Mouse (Mus musculus): ENCODE data around the gene Gemin5.
"Not testable (repeated sequence)": the region's sequence is repeated elsewhere in the genome, so short reads cannot be mapped to it uniquely, and the experiment has no call there.

Gemin5 gene

DNA sequence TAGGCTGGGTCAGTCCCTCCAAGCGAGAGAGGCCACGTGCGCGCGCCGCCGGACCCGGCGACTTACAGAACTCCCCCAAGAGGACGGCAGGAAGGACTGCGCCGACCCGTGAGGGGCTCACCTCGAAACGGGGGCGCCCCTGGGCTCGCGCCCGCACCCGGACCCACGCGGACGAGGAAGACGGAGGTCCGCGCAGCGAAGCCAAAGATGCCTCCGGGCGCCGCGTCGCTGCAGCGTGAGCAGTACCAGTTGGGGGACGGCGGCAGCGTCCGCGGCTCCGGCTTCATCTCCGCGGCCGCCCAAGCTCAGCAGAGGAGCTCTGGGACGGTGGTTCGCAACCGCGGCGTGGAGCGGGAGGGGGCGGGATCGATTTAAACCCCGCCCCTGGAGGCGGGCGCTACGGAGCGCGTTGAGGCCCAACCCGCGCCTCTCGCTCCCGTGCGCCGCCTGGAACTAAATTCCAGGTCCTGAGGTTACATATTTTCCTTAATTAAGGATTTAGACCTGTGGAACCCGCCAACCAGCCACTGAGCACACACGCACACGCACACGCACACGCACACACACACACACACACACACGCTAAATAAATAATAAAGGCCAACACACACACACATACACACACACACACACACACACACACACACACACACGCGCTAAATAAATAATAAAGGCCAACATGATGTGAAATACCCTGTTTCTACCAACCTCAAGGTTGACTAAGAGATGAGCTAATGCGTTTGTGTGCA, at the start of gene Gemin5:
Gene Gemin5 (minus strand): TSS at position 373 of the 749 bp plus-strand sequence.
- peaks cover 41% of the 10 kb centered on the region for H3K36me3 ChIP-seq (ENCODE audit: insufficient read depth, low read length)
- peaks cover 36% of the 10 kb centered on the region for H3K4me1 ChIP-seq (replicated peaks; ENCODE audit: low read depth, low read length)
- TF ChIP-seq CTCF (conservative IDR thresholded peaks at IDR 0.05; ENCODE audit: low read length) (no peak), POU5F1 (IDR thresholded peaks at IDR 0.05; ENCODE audit: borderline replicate concordance, low read length) (no peak), NANOG (IDR thresholded peaks at IDR 0.05; ENCODE audit: borderline replicate concordance, low read length) (no peak)
- peak within 1 kb of the TSS; percentile 99 for H3K4me3 ChIP-seq (replicated peaks; ENCODE audit: low read length)
- H3K27me3 ChIP-seq (ENCODE audit: insufficient read depth, low read length), result no peaks in the 10 kb centered on the region
- H3K9me3 ChIP-seq (ENCODE audit: low read length), result no peaks in the 10 kb centered on the region

DNA sequence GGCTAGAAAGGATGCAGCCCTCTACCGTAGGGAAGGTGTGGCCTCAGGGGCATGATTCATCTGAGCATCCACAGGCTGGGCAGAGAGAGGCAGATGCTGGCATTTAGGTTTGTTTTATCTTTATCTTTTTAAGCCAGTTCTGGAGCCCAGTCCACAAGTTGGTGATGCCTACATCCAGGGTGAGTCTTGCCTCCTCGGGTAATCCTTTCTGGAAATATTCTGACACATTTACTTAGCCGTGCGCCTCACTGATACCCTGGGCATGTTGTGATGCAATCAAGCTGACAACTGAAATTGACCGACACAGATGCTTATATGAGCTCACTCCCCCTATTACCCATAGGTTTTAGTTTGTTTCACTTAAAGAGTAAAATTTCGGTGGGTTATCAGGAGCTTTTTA, 48.5 kb upstream of the Gemin5 start:
- no peaks in the 10 kb centered on the region for H3K9me3 ChIP-seq (ENCODE audit: low read length)
- H3K4me3 ChIP-seq (replicated peaks; ENCODE audit: low read length), result no peak overlapping the region
- TF ChIP-seq POU5F1 (IDR thresholded peaks at IDR 0.05; ENCODE audit: borderline replicate concordance, low read length) (no peak), NANOG (IDR thresholded peaks at IDR 0.05; ENCODE audit: borderline replicate concordance, low read length) (no peak), CTCF (conservative IDR thresholded peaks at IDR 0.05; ENCODE audit: low read length) (no peak)
- H3K36me3 ChIP-seq (ENCODE audit: insufficient read depth, low read length), result no peaks in the 10 kb centered on the region
- peaks cover 59% of the 10 kb centered on the region for H3K27me3 ChIP-seq (ENCODE audit: insufficient read depth, low read length)
- peaks cover 38% of the 10 kb centered on the region for H3K4me1 ChIP-seq (replicated peaks; ENCODE audit: low read depth, low read length)

DNA sequence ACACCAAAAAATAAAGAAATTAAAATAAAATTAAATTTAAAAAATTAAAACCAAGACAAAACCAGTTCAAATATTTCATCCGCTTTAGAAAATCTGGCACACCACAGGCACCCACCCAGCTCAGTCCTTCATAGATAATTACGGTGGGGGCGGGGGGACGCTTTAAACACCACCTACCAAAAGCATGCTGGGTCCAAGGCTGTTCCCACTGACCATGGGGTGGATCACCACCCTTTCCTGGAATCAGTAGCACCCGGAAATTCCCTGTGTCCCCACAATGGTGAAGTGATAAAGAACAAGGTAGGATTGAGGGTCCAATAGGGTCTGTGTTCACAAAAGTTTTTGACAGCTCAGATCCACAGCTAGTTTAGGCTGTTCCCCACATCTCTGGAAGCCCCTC, 47.5 kb upstream of the Gemin5 start:
- Histone ChIP-seq H3K36me3 (ENCODE audit: insufficient read depth, low read length) (no peaks in the 10 kb centered on the region), H3K9me3 (ENCODE audit: low read length) (no peaks in the 10 kb centered on the region), H3K4me1 (replicated peaks; ENCODE audit: low read depth, low read length) (peaks cover 47% of the 10 kb centered on the region), H3K27me3 (ENCODE audit: insufficient read depth, low read length) (peaks cover 54% of the 10 kb centered on the region), H3K4me3 (replicated peaks; ENCODE audit: low read length) (no peak overlapping the region)
- TF ChIP-seq POU5F1 (IDR thresholded peaks at IDR 0.05; ENCODE audit: borderline replicate concordance, low read length) (no peak), CTCF (conservative IDR thresholded peaks at IDR 0.05; ENCODE audit: low read length) (no peak), NANOG (IDR thresholded peaks at IDR 0.05; ENCODE audit: borderline replicate concordance, low read length) (no peak)

DNA sequence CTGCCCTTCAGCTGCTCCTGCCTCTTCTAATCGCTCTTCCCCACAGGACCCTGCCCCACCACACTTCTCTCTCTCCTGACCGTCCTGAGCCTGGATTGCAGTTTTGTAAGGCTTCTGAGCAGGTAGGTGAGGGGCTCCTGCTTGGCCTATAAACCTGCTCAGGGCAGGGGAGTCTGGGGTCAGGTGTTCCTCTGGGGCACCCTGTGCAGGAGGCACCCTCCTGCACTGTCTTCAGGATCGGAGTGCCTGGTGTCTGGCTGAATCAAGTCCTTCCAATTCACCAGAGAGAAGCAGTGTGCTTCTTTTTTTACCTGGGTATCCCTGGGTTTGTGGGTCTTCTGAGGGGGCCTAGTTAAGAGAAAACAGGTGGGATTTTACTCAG, 46.7 kb upstream of the Gemin5 start:
- not testable (repeated sequence) for H3K9me3 ChIP-seq (ENCODE audit: low read length); H3K36me3 ChIP-seq (ENCODE audit: insufficient read depth, low read length); H3K4me3 ChIP-seq (replicated peaks; ENCODE audit: low read length)
- peaks cover 55% of the 10 kb centered on the region for H3K4me1 ChIP-seq (replicated peaks; ENCODE audit: low read depth, low read length)
- peaks cover 50% of the 10 kb centered on the region for H3K27me3 ChIP-seq (ENCODE audit: insufficient read depth, low read length)

DNA sequence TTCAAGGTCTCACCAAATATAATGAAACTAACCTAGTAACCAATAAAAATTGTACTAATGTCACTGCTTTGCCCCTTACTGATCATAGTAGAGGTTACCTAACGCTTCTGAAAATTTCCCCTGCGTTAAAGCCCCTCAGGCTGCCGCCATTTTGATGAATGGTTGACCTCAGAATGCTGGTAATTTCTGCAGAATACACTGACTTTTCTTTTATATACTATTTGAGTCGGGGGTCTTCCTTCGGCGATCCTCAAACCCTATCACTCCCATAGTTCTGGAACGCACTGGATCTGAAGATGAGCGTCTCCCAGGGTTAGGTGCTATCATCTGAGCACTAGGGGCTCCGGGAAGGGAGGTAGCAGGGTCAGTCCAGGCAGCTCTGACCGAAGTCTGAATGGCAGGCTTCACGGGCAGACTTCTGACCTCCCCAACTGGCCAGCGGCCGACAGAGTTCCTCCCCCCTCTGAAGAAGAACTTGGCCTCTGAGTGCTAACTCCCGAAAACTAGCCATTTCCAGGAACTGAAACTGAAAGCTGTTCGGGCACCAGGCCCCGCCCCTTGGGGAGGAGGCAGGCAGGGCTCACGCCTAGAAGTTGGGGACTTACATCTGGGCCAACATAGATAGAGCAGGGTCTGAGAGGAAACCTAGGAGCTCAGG, 46.2 kb upstream of the Gemin5 start:
- no peaks in the 10 kb centered on the region for H3K9me3 ChIP-seq (ENCODE audit: low read length)
- TF ChIP-seq NANOG (IDR thresholded peaks at IDR 0.05; ENCODE audit: borderline replicate concordance, low read length) (no peak), POU5F1 (IDR thresholded peaks at IDR 0.05; ENCODE audit: borderline replicate concordance, low read length) (no peak), CTCF (conservative IDR thresholded peaks at IDR 0.05; ENCODE audit: low read length) (no peak)
- peak overlapping the region; percentile 65 for H3K4me3 ChIP-seq (replicated peaks; ENCODE audit: low read length)
- H3K4me1 ChIP-seq (replicated peaks; ENCODE audit: low read depth, low read length), result peaks cover 55% of the 10 kb centered on the region
- no peaks in the 10 kb centered on the region for H3K36me3 ChIP-seq (ENCODE audit: insufficient read depth, low read length)
- H3K27me3 ChIP-seq (ENCODE audit: insufficient read depth, low read length), result peaks cover 52% of the 10 kb centered on the region

DNA sequence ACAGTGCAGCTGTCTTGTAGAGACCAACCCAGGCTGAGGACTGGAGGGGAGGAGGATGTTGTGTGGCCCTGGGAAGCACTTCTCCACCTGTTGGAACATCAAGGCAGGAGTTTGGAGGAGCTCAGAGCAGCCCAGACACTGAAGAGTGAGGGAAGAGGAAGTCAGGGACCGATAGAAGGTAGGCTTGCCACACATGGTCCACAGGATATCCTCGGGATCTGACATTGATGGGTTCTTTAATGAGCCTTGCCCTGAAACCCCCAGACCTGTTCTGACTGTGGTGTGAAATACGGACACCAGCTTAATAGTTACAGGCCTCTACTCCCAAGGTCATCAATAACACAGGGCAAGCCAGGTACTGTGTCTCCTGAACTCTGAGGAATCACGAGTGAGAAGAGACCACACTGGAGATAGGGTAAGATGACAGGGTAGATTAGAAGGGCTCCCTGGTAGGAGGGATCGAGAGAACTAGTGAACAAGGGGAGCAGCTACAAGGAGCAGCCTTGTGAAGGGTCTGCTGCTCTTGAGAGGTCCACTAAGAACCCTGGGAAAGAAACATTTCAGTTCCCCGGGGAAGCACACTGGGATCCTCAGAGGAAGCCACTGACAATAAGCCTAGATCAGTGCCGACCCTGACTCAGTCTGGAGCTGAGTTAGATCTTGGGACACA, 45.5 kb upstream of the Gemin5 start:
- Histone ChIP-seq H3K36me3 (ENCODE audit: insufficient read depth, low read length) (no peaks in the 10 kb centered on the region), H3K4me1 (replicated peaks; ENCODE audit: low read depth, low read length) (peaks cover 51% of the 10 kb centered on the region), H3K9me3 (ENCODE audit: low read length) (no peaks in the 10 kb centered on the region), H3K4me3 (replicated peaks; ENCODE audit: low read length) (peak overlapping the region; percentile 65; the same call in 1 of the 2 replicates), H3K27me3 (ENCODE audit: insufficient read depth, low read length) (peaks cover 53% of the 10 kb centered on the region)
- no peak for TF ChIP-seq POU5F1 (IDR thresholded peaks at IDR 0.05; ENCODE audit: borderline replicate concordance, low read length)
- no peak for TF ChIP-seq CTCF (conservative IDR thresholded peaks at IDR 0.05; ENCODE audit: low read length)
- no peak for TF ChIP-seq NANOG (IDR thresholded peaks at IDR 0.05; ENCODE audit: borderline replicate concordance, low read length)

DNA sequence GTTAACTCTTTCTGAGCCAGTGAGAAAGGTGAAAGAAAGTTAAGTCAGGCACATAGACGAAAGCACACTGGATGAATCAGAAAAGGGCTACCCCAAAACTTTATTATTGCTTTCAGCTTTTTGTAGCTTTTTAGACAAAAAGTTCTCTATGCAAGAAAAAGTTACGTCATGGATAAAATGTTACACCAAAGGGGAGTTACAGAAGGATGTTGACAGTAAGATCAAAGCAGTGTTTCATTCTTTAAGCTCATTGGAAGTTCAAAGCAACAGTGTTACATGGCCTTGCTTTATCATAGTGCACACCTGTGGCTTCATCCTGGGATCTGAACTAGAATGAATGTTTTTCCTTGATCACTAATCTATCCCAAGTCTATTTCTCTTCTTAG, 43.3 kb upstream of the Gemin5 start:
- H3K27me3 ChIP-seq (ENCODE audit: insufficient read depth, low read length), result peaks cover 63% of the 10 kb centered on the region
- no peaks in the 10 kb centered on the region for H3K9me3 ChIP-seq (ENCODE audit: low read length)
- H3K4me1 ChIP-seq (replicated peaks; ENCODE audit: low read depth, low read length), result peaks cover 46% of the 10 kb centered on the region
- no peak; the same call in 1 of the 2 replicates for TF ChIP-seq NANOG (IDR thresholded peaks at IDR 0.05; ENCODE audit: borderline replicate concordance, low read length)
- no peak for TF ChIP-seq POU5F1 (IDR thresholded peaks at IDR 0.05; ENCODE audit: borderline replicate concordance, low read length)
- no peak overlapping the region for H3K4me3 ChIP-seq (replicated peaks; ENCODE audit: low read length)
- no peaks in the 10 kb centered on the region for H3K36me3 ChIP-seq (ENCODE audit: insufficient read depth, low read length)

DNA sequence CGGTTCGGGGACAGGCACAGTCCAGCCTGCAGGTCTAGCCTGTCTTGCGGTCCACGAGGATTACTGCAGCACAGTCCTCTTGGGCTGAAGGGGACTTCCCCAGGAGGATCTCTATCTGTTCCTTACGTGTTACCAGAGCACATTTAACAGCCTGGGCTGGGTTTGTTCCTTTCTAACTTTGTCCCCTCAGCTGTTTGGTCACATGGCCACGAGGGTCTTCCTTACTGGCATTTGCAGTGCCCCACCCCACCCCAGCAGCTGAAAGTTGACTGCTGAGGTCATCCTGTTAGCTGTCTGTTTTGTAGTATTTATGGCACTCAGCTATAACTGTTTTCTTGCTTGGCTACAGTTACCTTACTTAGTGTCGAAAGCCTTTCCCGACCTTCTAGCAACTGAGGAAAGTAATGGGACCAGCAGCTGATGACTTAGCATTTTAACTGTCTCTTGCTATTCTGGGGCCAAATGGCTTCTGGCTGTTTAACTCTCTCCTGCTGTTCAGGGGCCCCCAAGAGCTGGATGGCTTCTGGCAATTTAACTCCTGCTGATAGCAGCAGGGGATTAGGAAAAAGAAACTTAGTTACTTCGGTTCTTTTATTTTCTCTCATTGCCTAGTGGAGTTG, 42.8 kb upstream of the Gemin5 start:
- H3K36me3 ChIP-seq (ENCODE audit: insufficient read depth, low read length), result no peaks in the 10 kb centered on the region
- peaks cover 43% of the 10 kb centered on the region for H3K4me1 ChIP-seq (replicated peaks; ENCODE audit: low read depth, low read length)
- peak overlapping the region; percentile 32 for H3K4me3 ChIP-seq (replicated peaks; ENCODE audit: low read length)
- peak; percentile 77; the same call in 1 of the 2 replicates for TF ChIP-seq NANOG (IDR thresholded peaks at IDR 0.05; ENCODE audit: borderline replicate concordance, low read length)
- no peak for TF ChIP-seq CTCF (conservative IDR thresholded peaks at IDR 0.05; ENCODE audit: low read length)
- H3K9me3 ChIP-seq (ENCODE audit: low read length), result no peaks in the 10 kb centered on the region
- peaks cover 66% of the 10 kb centered on the region for H3K27me3 ChIP-seq (ENCODE audit: insufficient read depth, low read length)

Data from E14TG2a.4 (cell line).